Mouse (Mus musculus): ENCODE data around the gene Psme4. TPM values are rescaled to one million over a fixed set of nuclear protein-coding genes. Genes with fewer than 3 reads are reported as not detected.

The Psme4 gene
- polyA plus RNA-seq, 1 experiment from 2014 or later = 17.3 TPM

DNA sequence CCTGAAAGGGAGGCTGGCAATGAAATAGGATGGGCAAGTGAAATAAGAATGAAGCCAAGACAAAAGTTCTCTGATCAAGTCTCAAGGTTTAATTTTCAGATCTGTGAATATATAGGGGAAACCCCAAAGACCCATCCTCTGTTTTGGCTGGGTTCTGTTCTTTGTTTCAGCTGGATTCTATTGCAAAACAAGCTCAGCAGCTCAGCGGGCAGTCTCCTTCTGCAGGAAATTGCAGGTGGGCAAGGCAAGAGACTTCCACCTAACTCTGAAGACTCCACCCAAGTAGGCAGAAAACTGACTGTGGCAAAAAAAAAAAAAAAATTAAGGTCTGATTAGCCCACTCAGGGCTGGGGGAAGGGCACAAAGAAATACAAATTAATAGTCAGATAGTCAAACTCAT is 9.6 kb upstream of the Psme4 start:
- Histone ChIP-seq H3K9me3 (no peaks in the 10 kb centered on the region), H3K36me3 (no peaks in the 10 kb centered on the region), H3K9ac (no peak overlapping the region), H3K4me1 (no peaks in the 10 kb centered on the region), H3K4me3 (replicated peaks) (no peak overlapping the region), H3K4me2 (no peak overlapping the region), H3K27me3 (replicated peaks) (no peaks in the 10 kb centered on the region), H3K27ac (no peak overlapping the region)
- 74% methylated on average over 1 of the region's 1 CpGs for WGBS
- no peak for ATAC-seq (ENCODE audit: insufficient read depth, low FRiP score, low read depth)

DNA sequence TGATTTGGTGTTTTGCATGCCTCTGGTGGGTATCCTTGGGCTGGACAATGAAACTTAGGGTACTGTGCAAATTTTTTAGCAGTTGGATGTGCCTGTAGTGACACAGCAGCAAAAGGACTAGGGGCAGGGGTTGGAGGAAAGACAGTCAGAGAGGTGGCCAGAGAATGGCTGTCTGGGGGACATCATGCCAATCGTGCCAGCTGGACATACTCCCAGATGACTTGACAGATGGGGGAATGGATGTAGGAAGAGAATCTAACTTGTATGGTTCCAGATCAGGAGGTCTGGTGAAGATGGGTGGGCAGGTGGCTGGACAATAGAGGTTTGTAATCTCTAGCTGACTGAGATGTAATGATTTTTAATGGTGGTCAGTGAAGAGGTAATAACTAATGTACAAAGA is 6.5 kb upstream of the Psme4 start:
- no peaks in the 10 kb centered on the region for H3K36me3 ChIP-seq

DNA sequence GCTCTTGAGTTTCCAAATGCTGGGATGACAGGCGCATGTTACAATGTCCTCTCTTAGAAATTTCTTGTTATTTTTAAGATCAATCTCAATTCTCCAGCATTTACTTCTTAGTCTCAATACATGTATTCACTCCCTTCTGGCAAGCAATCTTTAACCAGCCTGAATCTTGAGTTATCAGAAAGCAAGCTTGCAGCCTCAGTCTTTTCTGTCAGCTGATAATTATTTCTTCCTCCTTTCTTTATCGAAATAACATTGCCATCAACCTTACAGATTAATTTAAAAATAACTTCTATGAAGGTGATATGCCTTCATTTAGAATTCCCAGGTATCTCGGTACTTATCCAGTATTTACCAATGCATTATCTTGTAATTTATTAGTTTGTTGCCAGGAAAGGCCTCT is 709 bp upstream of the Psme4 start:
- Histone ChIP-seq H3K27ac (peak overlapping the region; percentile 93), H3K36me3 (no peaks in the 10 kb centered on the region), H3K4me3 (replicated peaks) (peak overlapping the region; percentile 99), H3K4me2 (peak overlapping the region; percentile 63), H3K9me3 (no peaks in the 10 kb centered on the region), H3K4me1 (peaks cover 6% of the 10 kb centered on the region; the same call in 1 of the 2 replicates), H3K27me3 (replicated peaks) (no peaks in the 10 kb centered on the region), H3K9ac (no peak overlapping the region)
- ATAC-seq (ENCODE audit: insufficient read depth, low FRiP score, low read depth) = no peak
- 67% methylated on average over 3 of the region's 3 CpGs for WGBS

More for the DNA sequence above, 6.5 kb upstream of the Psme4 start:
- Histone ChIP-seq H3K27me3 (replicated peaks) (no peaks in the 10 kb centered on the region), H3K4me2 (no peak overlapping the region), H3K4me1 (no peaks in the 10 kb centered on the region), H3K4me3 (replicated peaks) (no peak overlapping the region), H3K9ac (no peak overlapping the region), H3K27ac (no peak overlapping the region), H3K9me3 (no peaks in the 10 kb centered on the region)
- ATAC-seq (ENCODE audit: insufficient read depth, low FRiP score, low read depth) = no peak
- WGBS = 86% methylated on average over 1 of the region's 1 CpGs

DNA sequence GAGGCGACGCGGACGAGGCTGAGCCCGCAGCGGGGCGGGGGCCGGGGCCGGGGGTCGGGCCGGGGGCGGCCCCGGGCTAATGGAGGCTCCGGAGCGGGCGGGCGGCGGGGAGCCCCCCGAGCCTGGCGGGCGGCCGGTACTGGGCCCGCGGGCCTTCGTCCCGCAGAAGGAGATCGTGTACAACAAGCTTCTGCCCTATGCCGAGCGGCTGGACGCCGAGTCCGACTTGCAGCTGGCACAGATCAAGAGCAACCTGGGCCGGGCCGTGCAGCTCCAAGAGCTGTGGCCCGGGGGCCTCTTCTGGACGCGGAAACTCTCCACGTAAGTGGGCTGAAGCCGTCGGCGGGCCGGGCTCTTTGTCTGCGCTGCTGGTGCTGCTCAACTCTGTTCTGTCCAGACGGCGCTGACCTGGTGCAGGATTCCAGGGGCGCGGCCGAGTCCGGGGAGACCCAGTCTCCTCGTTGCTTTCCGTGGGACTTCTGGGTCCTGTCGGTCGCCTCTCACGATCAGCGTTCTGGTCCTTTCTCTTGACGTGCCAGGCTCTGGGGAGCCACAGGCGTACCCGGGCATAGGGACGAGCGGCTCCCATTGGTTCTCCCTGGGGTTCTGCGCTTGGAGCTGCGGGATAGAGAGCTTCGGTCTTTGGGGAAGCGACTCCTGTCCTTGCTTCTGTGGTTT is 517 bp downstream of the Psme4 start:
- 0% methylated on average over 54 of the region's 64 CpGs for WGBS
- peak; percentile 83 for ATAC-seq (ENCODE audit: insufficient read depth, low FRiP score, low read depth)
- H3K27ac ChIP-seq = peak overlapping the region; percentile 93
- H3K4me2 ChIP-seq = peak overlapping the region; percentile 57
- no peaks in the 10 kb centered on the region for H3K27me3 ChIP-seq (replicated peaks)
- H3K4me3 ChIP-seq (replicated peaks) = peak overlapping the region; percentile 99
- peaks cover 6% of the 10 kb centered on the region; the same call in 1 of the 2 replicates for H3K4me1 ChIP-seq
- H3K9me3 ChIP-seq = no peaks in the 10 kb centered on the region
- H3K9ac ChIP-seq = peak overlapping the region; percentile 96
- H3K36me3 ChIP-seq = no peaks in the 10 kb centered on the region

DNA sequence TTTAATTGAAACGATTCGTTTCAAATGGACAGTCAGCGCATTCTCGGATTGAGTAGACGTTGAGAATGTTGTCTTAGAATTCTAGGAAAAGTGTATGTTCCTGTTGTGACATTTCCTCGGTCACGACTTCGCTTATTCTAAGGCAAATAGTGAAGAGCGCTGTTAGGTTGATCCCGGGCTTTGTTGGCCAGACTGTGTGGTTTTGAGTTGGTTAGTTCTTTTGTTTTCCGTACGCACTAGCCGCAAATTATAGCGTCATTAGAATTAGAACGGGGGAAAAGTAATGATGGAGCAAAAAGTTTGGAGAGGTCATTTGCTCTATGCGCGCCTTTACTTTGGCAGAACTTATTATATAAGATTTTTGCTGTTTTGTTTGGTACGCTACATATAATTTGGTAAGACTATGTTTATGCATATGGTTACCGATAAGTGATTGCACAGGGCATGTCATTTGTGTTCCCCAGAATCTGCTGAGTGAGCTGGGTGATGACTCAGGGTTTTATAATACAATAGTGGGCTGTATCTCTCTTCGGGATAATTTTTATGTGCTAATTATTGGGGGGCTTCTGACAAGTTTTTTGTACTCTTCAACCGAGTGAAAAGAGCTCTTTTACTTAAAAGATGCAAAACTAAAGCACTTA is 1.4 kb downstream of the Psme4 start:
- Histone ChIP-seq H3K9me3 (no peaks in the 10 kb centered on the region), H3K4me1 (peaks cover 6% of the 10 kb centered on the region; the same call in 1 of the 2 replicates), H3K4me2 (peak overlapping the region; percentile 57), H3K27ac (no peak overlapping the region), H3K9ac (peak overlapping the region; percentile 96; the same call in 1 of the 2 replicates), H3K27me3 (replicated peaks) (no peaks in the 10 kb centered on the region), H3K4me3 (replicated peaks) (peak overlapping the region; percentile 99), H3K36me3 (no peaks in the 10 kb centered on the region)
- WGBS = 3% methylated on average over 21 of the region's 21 CpGs
- ATAC-seq (ENCODE audit: insufficient read depth, low FRiP score, low read depth) = no peak

DNA sequence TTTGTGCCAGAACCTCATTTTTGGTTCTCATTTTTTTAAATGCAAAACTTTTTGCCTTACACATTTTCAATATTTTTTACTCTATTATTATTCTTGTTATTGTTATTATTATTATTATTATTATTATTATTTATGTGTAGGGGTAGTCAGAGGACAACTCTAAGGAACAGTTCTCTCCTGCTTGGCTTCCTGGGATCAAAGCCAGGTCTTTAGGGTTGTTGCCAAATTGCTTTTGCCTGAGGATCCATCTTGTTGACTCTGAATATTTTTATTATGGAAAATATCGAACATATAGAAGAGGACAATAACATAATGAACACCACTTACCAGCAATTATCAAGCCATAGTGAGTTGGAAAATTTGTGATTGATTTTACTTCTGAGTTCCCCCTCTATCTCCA is 3.1 kb downstream of the Psme4 start:
- WGBS = 74% methylated on average over 1 of the region's 1 CpGs

DNA sequence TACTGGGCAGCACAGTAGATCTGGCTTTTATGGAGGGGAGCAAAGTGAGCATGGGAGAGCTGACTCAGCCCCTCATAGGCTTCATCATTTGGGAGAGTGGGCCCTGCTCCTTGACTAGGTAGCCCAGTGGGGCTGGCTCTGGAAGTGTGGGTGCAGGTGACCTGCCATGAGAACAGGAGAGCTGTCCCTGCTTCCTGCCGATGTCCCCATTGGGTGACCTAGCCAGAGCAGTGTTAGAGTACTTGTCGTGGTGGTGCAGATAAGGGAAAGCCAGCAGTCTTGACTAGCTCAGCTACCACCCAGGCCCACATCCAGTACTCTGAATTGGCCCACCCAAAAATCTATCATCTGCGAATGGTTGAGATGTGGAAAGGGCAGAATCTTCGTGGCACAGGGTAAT is 6.0 kb downstream of the Psme4 start:
- ATAC-seq (ENCODE audit: insufficient read depth, low FRiP score, low read depth) = no peak
- H3K27ac ChIP-seq = no peak overlapping the region

More for the DNA sequence above, 3.1 kb downstream of the Psme4 start:
- Histone ChIP-seq H3K27me3 (replicated peaks) (no peaks in the 10 kb centered on the region), H3K4me2 (no peak overlapping the region), H3K36me3 (no peaks in the 10 kb centered on the region), H3K9me3 (no peaks in the 10 kb centered on the region), H3K4me1 (peaks cover 6% of the 10 kb centered on the region; the same call in 1 of the 2 replicates), H3K9ac (no peak overlapping the region), H3K4me3 (replicated peaks) (no peak overlapping the region), H3K27ac (no peak overlapping the region)
- ATAC-seq (ENCODE audit: insufficient read depth, low FRiP score, low read depth) = no peak

DNA sequence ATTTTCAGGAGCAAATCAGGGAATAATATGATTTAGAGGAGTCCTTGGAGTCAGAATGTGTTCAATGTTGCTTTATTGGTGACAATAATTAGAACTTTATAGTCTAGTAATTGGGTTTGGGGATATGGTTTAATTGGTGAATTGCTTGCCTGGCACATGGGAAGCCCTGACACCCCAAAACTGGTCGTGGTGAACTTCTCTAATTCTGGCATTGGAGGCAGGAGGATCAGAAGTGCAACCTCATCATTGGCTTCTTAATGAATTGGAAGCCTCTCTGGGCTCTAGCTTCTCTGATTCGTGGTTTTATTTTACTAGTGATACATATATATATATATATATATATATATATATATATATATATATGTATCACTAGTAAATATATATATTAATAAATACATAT is 9.4 kb downstream of the Psme4 start:
- Histone ChIP-seq H3K4me1 (no peaks in the 10 kb centered on the region), H3K4me3 (replicated peaks) (no peak overlapping the region), H3K4me2 (no peak overlapping the region), H3K36me3 (no peaks in the 10 kb centered on the region), H3K9ac (no peak overlapping the region), H3K9me3 (no peaks in the 10 kb centered on the region), H3K27me3 (replicated peaks) (no peaks in the 10 kb centered on the region), H3K27ac (no peak overlapping the region)
- ATAC-seq (ENCODE audit: insufficient read depth, low FRiP score, low read depth) = no peak
- WGBS = 79% methylated on average over 2 of the region's 2 CpGs

More for the DNA sequence above, 6.0 kb downstream of the Psme4 start:
- Histone ChIP-seq H3K27me3 (replicated peaks) (no peaks in the 10 kb centered on the region), H3K9ac (no peak overlapping the region), H3K4me2 (no peak overlapping the region), H3K4me1 (peaks cover 6% of the 10 kb centered on the region; the same call in 1 of the 2 replicates), H3K9me3 (no peaks in the 10 kb centered on the region), H3K36me3 (no peaks in the 10 kb centered on the region), H3K4me3 (replicated peaks) (no peak overlapping the region)
- WGBS = 68% methylated on average over 4 of the region's 4 CpGs

DNA sequence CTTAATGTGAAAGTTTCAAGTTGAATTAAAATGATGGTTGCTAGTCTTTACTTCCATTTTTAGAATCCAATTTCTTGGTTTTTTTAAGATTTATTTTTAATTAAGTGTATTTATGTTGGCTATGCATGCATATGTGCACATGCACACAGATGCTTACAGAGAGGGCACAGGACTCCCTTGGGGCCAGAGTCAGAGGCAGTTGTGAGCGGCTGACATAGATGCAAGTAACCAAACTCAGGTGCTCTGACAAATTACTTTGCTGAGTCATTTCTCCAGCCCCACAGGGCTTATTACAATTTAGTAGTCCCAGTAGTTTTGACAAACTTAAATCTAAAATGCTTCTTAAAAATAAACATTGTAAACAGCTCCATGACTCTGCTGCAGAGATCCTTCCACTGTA is 10.1 kb downstream of the Psme4 start:
- ATAC-seq (ENCODE audit: insufficient read depth, low FRiP score, low read depth) = no peak
- no peaks in the 10 kb centered on the region for H3K36me3 ChIP-seq
- no peak overlapping the region for H3K4me2 ChIP-seq
- no peak overlapping the region for H3K4me3 ChIP-seq (replicated peaks)
- no peaks in the 10 kb centered on the region for H3K4me1 ChIP-seq
- no peak overlapping the region for H3K9ac ChIP-seq
- no peak overlapping the region for H3K27ac ChIP-seq
- H3K9me3 ChIP-seq = no peaks in the 10 kb centered on the region
- H3K27me3 ChIP-seq (replicated peaks) = no peaks in the 10 kb centered on the region
- 88% methylated on average over 1 of the region's 1 CpGs for WGBS

DNA sequence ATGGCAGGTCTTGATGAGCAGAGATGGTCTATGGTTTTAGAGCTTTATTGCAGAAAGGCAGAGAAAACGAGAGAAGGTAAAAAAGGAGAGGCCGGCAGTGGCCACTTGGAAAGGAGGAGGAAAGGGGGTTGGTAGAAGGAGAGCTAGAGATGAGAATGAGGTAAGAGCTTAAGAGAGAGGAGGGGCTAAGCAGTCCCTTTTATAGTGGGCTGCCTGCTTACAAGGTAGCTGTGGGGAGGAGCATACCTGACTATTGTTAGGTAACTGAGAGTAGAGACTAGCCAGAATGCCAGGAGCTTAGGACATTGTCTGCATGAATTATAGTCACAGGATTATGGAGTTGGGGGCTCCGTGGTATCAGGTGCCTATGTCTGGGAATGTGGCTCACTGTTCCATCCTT is 14.0 kb downstream of the Psme4 start:
- H3K27ac ChIP-seq = peak overlapping the region; percentile 40
- ATAC-seq (ENCODE audit: insufficient read depth, low FRiP score, low read depth) = no peak
- WGBS = 51% methylated on average over 3 of the region's 3 CpGs
- H3K4me3 ChIP-seq (replicated peaks) = no peak overlapping the region
- H3K4me2 ChIP-seq = no peak overlapping the region
- no peak overlapping the region for H3K9ac ChIP-seq
- no peaks in the 10 kb centered on the region for H3K4me1 ChIP-seq
- H3K9me3 ChIP-seq = no peaks in the 10 kb centered on the region
- no peaks in the 10 kb centered on the region for H3K36me3 ChIP-seq
- H3K27me3 ChIP-seq (replicated peaks) = no peaks in the 10 kb centered on the region

DNA sequence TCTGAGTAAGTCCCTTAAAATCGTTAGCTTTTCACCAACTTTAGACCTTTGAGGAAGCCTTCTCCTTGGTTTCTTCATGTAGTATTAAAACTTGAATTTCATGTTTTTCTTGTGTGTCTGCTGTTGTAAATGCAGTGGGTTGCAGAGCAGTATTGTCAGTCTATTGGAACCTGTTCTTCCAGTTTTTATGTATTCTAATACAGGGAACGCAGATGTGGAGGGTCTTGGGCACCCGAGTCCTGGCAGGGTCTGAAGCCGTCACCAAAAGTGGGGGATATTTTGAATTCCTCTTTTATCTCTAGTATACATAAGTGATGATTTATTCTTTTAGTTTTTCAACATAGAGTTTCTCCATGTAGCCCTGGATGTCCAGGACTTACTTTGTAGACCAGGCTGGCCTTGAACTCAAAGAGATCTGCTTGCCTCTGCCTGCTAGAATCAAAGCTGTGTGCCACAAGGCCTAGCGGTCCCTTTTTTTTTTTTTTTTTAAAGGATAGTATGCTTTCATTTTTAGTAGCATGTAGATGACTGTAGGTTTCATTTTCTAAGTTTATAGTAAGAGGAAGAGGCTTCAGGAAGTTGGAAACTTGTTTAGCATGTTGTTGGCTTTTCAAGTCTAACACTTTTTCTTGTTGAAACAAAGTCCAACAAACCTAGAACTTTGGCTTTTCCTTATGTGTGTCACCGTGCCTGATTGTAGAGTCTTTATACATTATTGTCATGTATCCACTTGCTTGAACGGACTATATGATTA is 14.9 kb downstream of the Psme4 start:
- H3K27ac ChIP-seq = peak overlapping the region; percentile 63
- H3K4me2 ChIP-seq = no peak overlapping the region
- no peak overlapping the region for H3K9ac ChIP-seq
- no peaks in the 10 kb centered on the region for H3K36me3 ChIP-seq
- H3K27me3 ChIP-seq (replicated peaks) = no peaks in the 10 kb centered on the region
- 77% methylated on average over 7 of the region's 7 CpGs for WGBS
- no peaks in the 10 kb centered on the region for H3K9me3 ChIP-seq
- ATAC-seq (ENCODE audit: insufficient read depth, low FRiP score, low read depth) = 0 out of 2 replicates have a peak, but pooled peaks have one; percentile 39
- H3K4me3 ChIP-seq (replicated peaks) = no peak overlapping the region
- no peaks in the 10 kb centered on the region for H3K4me1 ChIP-seq

DNA sequence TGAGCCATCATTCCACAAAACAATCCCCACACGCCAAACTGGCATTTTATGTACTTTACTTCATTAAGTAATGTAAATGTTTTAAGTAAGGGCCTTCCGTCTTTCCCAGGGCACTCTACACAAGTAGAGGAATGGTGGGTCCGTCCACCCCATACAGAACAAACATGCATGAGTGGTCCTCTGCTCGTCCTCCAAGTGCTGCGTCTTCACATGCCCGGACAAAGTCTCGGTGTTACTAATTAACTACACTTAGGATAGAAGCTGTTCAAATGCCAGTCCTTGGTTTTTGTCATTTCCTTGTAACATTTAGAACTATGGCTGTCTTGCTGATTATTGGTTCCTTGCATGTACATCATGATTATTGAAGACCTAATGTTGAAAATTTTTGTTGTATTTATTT is 21.2 kb downstream of the Psme4 start:
- no peak for ATAC-seq (ENCODE audit: insufficient read depth, low FRiP score, low read depth)
- Histone ChIP-seq H3K36me3 (no peaks in the 10 kb centered on the region), H3K27ac (no peak overlapping the region), H3K27me3 (replicated peaks) (no peaks in the 10 kb centered on the region), H3K4me1 (no peaks in the 10 kb centered on the region), H3K9ac (no peak overlapping the region), H3K4me3 (replicated peaks) (no peak overlapping the region), H3K9me3 (no peaks in the 10 kb centered on the region), H3K4me2 (no peak overlapping the region)
- 77% methylated on average over 7 of the region's 7 CpGs for WGBS
